Mouse (Mus musculus) CH12.LX (cell line): Measurements from ENCODE around the gene Slamf6. TPM values are rescaled to one million over a fixed set of nuclear protein-coding genes. Genes with fewer than 3 reads are reported as not detected.
"Not testable (repeated sequence)": the region's sequence is repeated elsewhere in the genome, so short reads cannot be mapped to it uniquely, and the experiment has no call there.

ENCODE experiments used
- DNase-seq: peaks from one replicate; pipeline ENCODE4 v3.0.0-alpha.2; 2013; ENCODE audit errors: extremely low read depth
- H3K27ac ChIP-seq: 2 replicates; pipeline ENCODE4 v1.5.1; 2012; ENCODE audit warnings: low read depth, mild to moderate bottlenecking, control low read depth, moderate library complexity; ENCODE audit not compliant: insufficient read depth
- H3K27me3 ChIP-seq: replicated peaks from 2 replicates; pipeline ENCODE3; 2012; ENCODE audit warnings: inconsistent platforms
- H3K36me3 ChIP-seq, 2 experiments: replicated peaks in 1 of 2; 2 replicates each; pipeline versions ENCODE3 to v1.6.1; 2012; ENCODE audit warnings: inconsistent platforms in 1 of 2, low read length in 1 of 2, mild to moderate bottlenecking in 1 of 2, mixed read lengths in 1 of 2, moderate library complexity in 1 of 2; ENCODE audit not compliant: control insufficient read depth in 1 of 2, insufficient read depth in 1 of 2
- H3K4me1 ChIP-seq, 2 experiments: 2 replicates each; pipeline ENCODE4 v1.6.1; 2012; ENCODE audit warnings: inconsistent platforms in 1 of 2, moderate library complexity in 1 of 2; ENCODE audit not compliant: insufficient read depth in 2 of 2, control insufficient read depth in 1 of 2
- H3K4me2 ChIP-seq: 2 replicates; pipeline ENCODE4 v1.6.1; 2012; ENCODE audit warnings: low read depth, mild to moderate bottlenecking, control low read depth; ENCODE audit not compliant: poor library complexity, insufficient read depth, severe bottlenecking
- H3K4me3 ChIP-seq, 3 experiments: fragments of 150-350 bp in 1 of 3; sonication (generic) in 1 of 3; replicated peaks in 1 of 3; 2 replicates each; pipeline versions ENCODE3 to v1.5.1; 2011 to 2012; ENCODE audit warnings: low read depth in 2 of 3, low read length in 2 of 3, mild to moderate bottlenecking in 2 of 3, moderate library complexity in 2 of 3, control low read depth in 1 of 3, improper control_type of control experiment in 1 of 3, inconsistent platforms in 1 of 3, mixed read lengths in 1 of 3; ENCODE audit not compliant: poor library complexity in 1 of 3
- H3K79me2 ChIP-seq: replicated peaks from 2 replicates; pipeline ENCODE4 v1.6.1; 2012; ENCODE audit warnings: mild to moderate bottlenecking, moderate library complexity; ENCODE audit not compliant: control insufficient read depth, poor library complexity, insufficient read depth, severe bottlenecking; ENCODE audit errors: extremely low read depth
- H3K9ac ChIP-seq: 2 replicates; pipeline ENCODE4 v1.6.1; 2012; ENCODE audit warnings: low read depth, mild to moderate bottlenecking, control low read depth, moderate library complexity; ENCODE audit not compliant: insufficient read depth
- H3K9me3 ChIP-seq: replicated peaks from 2 replicates; pipeline ENCODE3; 2012; ENCODE audit warnings: low read length, inconsistent platforms, mixed read lengths
- CHD1 ChIP-seq: IDR thresholded peaks from 2 replicates; pipeline ENCODE4 v1.6.1; 2012; ENCODE audit warnings: low read depth, low read length, improper control_type of control experiment, inconsistent platforms
- CTCF ChIP-seq, 2 experiments: IDR thresholded peaks in 1 of 2; conservative IDR thresholded peaks in 1 of 2; 2 replicates each; pipeline ENCODE4 v1.5.1; 2011 to 2012; ENCODE audit warnings: low read depth in 2 of 2, low read length in 2 of 2, improper control_type of control experiment in 1 of 2, inconsistent platforms in 1 of 2, mild to moderate bottlenecking in 1 of 2, moderate library complexity in 1 of 2
- E2F4 ChIP-seq: IDR thresholded peaks from 2 replicates; pipeline ENCODE4 v1.6.1; 2011; ENCODE audit warnings: low read depth, low read length, improper control_type of control experiment; ENCODE audit not compliant: insufficient replicate concordance
- EP300 ChIP-seq: IDR thresholded peaks from 2 replicates; pipeline ENCODE4 v1.6.1; 2011; ENCODE audit warnings: low read length, improper control_type of control experiment
- GABPA ChIP-seq: IDR thresholded peaks from 2 replicates; pipeline ENCODE4 v1.6.1; 2012; ENCODE audit warnings: low read depth, low read length, improper control_type of control experiment, inconsistent platforms; ENCODE audit not compliant: insufficient replicate concordance
- IRF4 ChIP-seq: IDR thresholded peaks from 2 replicates; pipeline ENCODE4 v1.6.1; 2014; ENCODE audit warnings: low read depth, mild to moderate bottlenecking, inconsistent platforms, low read length, improper control_type of control experiment
- JUN ChIP-seq: IDR thresholded peaks from 2 replicates; pipeline ENCODE4 v1.6.1; 2011; ENCODE audit warnings: low read depth, mild to moderate bottlenecking, low read length, improper control_type of control experiment, moderate library complexity; ENCODE audit not compliant: insufficient read depth
- JUND ChIP-seq: conservative IDR thresholded peaks from 2 replicates; pipeline ENCODE4 v1.6.1; 2011; ENCODE audit warnings: low read depth, low read length, improper control_type of control experiment
- MAFK ChIP-seq: IDR thresholded peaks from 2 replicates; pipeline ENCODE4 v1.6.1; 2011; ENCODE audit warnings: low read length, improper control_type of control experiment; ENCODE audit not compliant: insufficient replicate concordance
- MAX ChIP-seq: IDR thresholded peaks from 2 replicates; pipeline ENCODE4 v1.6.1; 2011; ENCODE audit warnings: low read length, improper control_type of control experiment
- MEF2A ChIP-seq: IDR thresholded peaks from 2 replicates; pipeline ENCODE4 v1.6.1; 2014; ENCODE audit warnings: low read depth, mild to moderate bottlenecking, inconsistent platforms, low read length, improper control_type of control experiment, borderline replicate concordance
- MXI1 ChIP-seq: IDR thresholded peaks from 2 replicates; pipeline ENCODE4 v1.6.1; 2011; ENCODE audit warnings: mild to moderate bottlenecking, low read depth, low read length, improper control_type of control experiment
- NELFE ChIP-seq: IDR thresholded peaks from 2 replicates; pipeline ENCODE4 v1.6.1; 2011; ENCODE audit warnings: low read depth, low read length, improper control_type of control experiment
- NRF1 ChIP-seq: IDR thresholded peaks from 2 replicates; pipeline ENCODE4 v1.6.1; 2014; ENCODE audit warnings: low read depth, mild to moderate bottlenecking, inconsistent platforms, low read length, improper control_type of control experiment, moderate library complexity
- RCOR1 ChIP-seq: conservative IDR thresholded peaks from 2 replicates; pipeline ENCODE4 v1.6.1; 2012; ENCODE audit warnings: low read depth, mild to moderate bottlenecking, inconsistent platforms, low read length, improper control_type of control experiment
- SIN3A ChIP-seq: IDR thresholded peaks from 2 replicates; pipeline ENCODE4 v1.6.1; 2012; ENCODE audit warnings: low read length, improper control_type of control experiment, inconsistent platforms
- SMC3 ChIP-seq: IDR thresholded peaks from 2 replicates; pipeline ENCODE4 v1.6.1; 2011; ENCODE audit warnings: low read depth, low read length, improper control_type of control experiment
- TBP ChIP-seq: conservative IDR thresholded peaks from 2 replicates; pipeline ENCODE4 v1.6.1; 2011; ENCODE audit warnings: low read depth, low read length, improper control_type of control experiment
- TCF12 ChIP-seq: IDR thresholded peaks from 2 replicates; pipeline ENCODE4 v1.6.1; 2014; ENCODE audit warnings: low read depth, mild to moderate bottlenecking, inconsistent platforms, low read length, improper control_type of control experiment
- UBTF ChIP-seq: IDR thresholded peaks from 2 replicates; pipeline ENCODE4 v1.6.1; 2012; ENCODE audit warnings: low read depth, mild to moderate bottlenecking, inconsistent platforms, low read length, improper control_type of control experiment, moderate library complexity
- ZC3H11A ChIP-seq: IDR thresholded peaks from 2 replicates; pipeline ENCODE4 v1.6.1; 2012; ENCODE audit warnings: low read depth, mild to moderate bottlenecking, inconsistent platforms, low read length, improper control_type of control experiment
- ZKSCAN1 ChIP-seq: IDR thresholded peaks from 2 replicates; pipeline ENCODE4 v1.6.1; 2012; ENCODE audit warnings: low read depth, inconsistent platforms, low read length, improper control_type of control experiment, borderline replicate concordance
- ZNF384 ChIP-seq: IDR thresholded peaks from 2 replicates; pipeline ENCODE4 v1.6.1; 2012; ENCODE audit warnings: low read depth, low read length, improper control_type of control experiment, inconsistent platforms
- dilution Hi-C: fragments of 300-500 bp; cut with MboI; formaldehyde crosslinking; loops from 2 replicates; pipeline ENCODE4 v1.14.3; 2020; ENCODE audit warnings: low sequenced_read_pairs; ENCODE audit not compliant: extremely low pct_unique_long_range_greater_than_20kb, extremely low pct_ligation_motif_present
- in situ Hi-C: fragments of 300-500 bp; cut with MboI; formaldehyde crosslinking; loops from 3 replicates; pipeline ENCODE4 v1.14.3; 2019; ENCODE audit warnings: low sequenced_read_pairs, low pct_ligation_motif_present, low pct_unique_long_range_greater_than_20kb, mixed read lengths
- polyA plus RNA-seq: library from polyadenylated mRNA; unstranded; fragments of >175 nt; gene quantifications from 2 replicates; pipeline ENCODE4 v1.2.1, GENCODE M21; 2012; ENCODE audit warnings: low read depth; ENCODE audit not compliant: insufficient read length
- total RNA-seq, 2 experiments: library from RNA; depleted of rRNA; stranded (reverse); fragments of 300-350 nt in 1 of 2; fragments of >200 nt in 1 of 2; gene quantifications; 2 replicates each; pipeline ENCODE4 v1.2.3; 2012 to 2014

The Slamf6 gene
- total and polyA plus RNA-seq, 3 experiments, result 50.9 to 180 (median 127) TPM

DNA sequence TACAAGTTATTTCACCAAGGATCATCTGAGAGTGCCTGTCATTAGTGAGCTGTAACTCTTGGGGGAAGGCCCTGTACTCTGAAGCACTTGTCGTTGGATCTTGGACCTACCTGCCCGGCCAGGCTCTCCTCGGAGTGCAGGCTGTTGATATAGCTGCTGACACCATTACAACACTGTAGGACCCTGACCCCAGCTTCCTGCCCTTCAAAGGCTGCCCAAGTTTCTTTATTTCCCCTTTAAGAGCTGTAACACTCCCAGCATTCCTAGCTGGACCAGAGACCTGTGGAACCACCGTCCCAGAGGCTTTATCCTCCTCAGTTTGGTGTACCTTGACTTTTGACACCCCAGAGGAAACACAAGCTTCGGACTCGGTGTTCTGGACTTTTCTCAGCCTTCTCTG lies 51.9 kb downstream of the Slamf6 start:
- no peak overlapping the region for H3K27ac ChIP-seq
- dilution Hi-C loops (no loop called here), in situ Hi-C loops (no loop called here)
- no peak overlapping the region for H3K4me2 ChIP-seq
- peaks cover 12 to 14% of the 10 kb centered on the region in 2 experiments for H3K4me1 ChIP-seq
- no peak for DNase-seq
- no peaks in the 10 kb centered on the region for H3K9me3 ChIP-seq
- no peak overlapping the region for H3K9ac ChIP-seq
- TF ChIP-seq JUND, result no peak
- TF ChIP-seq TCF12, result no peak
- no peak for TF ChIP-seq MAX
- TF ChIP-seq NELFE, result no peak
- no peak for TF ChIP-seq GABPA
- TF ChIP-seq RCOR1, result no peak
- TF ChIP-seq SMC3, result no peak
- TF ChIP-seq MEF2A, result no peak
- no peak for TF ChIP-seq ZNF384
- TF ChIP-seq ZKSCAN1, result no peak
- TF ChIP-seq IRF4, result no peak
- TF ChIP-seq NRF1, result no peak
- TF ChIP-seq CTCF (conservative IDR thresholded peaks at IDR 0.05 in 1 of 2, IDR thresholded peaks at IDR 0.05 in 1 of 2; ENCODE audit: low read depth in 2 of 2, low read length in 2 of 2), result no peak
- TF ChIP-seq TBP, result no peak
- no peak for TF ChIP-seq MXI1
- no peak for TF ChIP-seq MAFK
- no peak for TF ChIP-seq CHD1
- no peak for TF ChIP-seq JUN
- no peak for TF ChIP-seq ZC3H11A
- TF ChIP-seq E2F4, result no peak
- no peak overlapping the region for H3K4me3 ChIP-seq
- no peaks in the 10 kb centered on the region for H3K27me3 ChIP-seq
- no peaks in the 10 kb centered on the region for H3K79me2 ChIP-seq
- H3K36me3 ChIP-seq, result no peaks in the 10 kb centered on the region

DNA sequence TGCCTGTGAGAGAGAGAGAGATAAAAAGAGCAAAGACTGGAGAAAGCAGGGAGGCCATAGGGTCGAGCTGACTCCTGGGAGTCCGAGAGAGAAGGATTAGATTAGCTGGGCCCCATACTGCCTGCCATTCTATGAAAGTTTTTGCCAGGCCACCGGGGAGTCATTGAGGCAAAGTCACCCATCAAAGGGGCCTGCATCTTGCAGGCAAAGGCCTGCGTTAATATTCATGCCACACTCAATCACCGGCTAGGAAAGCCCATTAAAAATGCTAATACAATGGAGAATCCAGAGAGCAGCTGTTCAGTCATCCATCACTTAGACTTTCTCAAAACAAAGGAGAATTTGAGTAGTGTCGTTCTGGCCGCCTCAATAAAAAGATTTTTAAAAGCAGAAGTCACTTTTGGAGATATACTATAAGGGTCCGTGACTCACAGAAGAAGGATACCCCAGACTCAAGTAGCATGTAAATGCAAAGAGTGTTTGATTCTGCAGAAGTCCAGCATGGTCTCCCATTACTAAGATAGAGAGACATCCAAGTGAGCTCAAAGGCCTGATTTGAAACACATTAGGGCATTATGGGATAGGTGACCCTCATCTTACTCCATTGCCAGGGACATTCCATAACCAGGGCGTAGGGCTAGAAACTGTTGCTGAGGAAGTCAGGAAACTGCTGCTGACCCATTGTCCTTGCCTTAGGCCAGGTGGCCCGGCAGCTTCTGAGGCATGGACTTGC lies 53.7 kb downstream of the Slamf6 start:
- Histone ChIP-seq H3K27ac (no peak overlapping the region), H3K4me3 (no peak overlapping the region), H3K4me2 (no peak overlapping the region), H3K9me3 (peaks cover 2% of the 10 kb centered on the region), H3K9ac (no peak overlapping the region), H3K27me3 (no peaks in the 10 kb centered on the region), H3K36me3 (no peaks in the 10 kb centered on the region), H3K4me1 (peaks cover 10 to 20% of the 10 kb centered on the region in 2 experiments), H3K79me2 (no peaks in the 10 kb centered on the region)
- TF ChIP-seq TBP, result no peak
- no peak for TF ChIP-seq SIN3A
- TF ChIP-seq UBTF, result no peak
- no peak for TF ChIP-seq EP300
- DNase-seq, result no peak
- in situ Hi-C loops (no loop called here), dilution Hi-C loops (no loop called here)

DNA sequence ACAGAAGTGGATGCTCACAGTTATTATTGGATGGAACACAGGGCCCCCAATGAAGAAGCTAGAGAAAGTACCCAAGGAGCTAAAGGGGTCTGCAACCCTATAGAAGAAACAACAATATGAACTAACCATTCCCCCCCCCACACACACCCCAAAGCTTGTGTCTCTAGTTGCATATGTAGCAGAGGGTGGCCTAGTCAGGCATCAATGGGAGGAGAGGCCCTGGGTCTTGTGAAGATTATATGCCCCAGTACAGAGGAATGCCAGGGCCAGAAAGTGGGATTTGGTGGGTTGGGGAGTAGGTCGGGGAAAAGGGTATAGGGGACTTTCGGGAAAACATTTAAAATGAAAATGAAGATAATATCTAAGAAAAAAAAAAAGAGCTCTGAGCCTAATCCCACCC lies 57.0 kb downstream of the Slamf6 start:
- H3K27ac ChIP-seq, H3K9me3 ChIP-seq, H3K4me2 ChIP-seq, H3K36me3 ChIP-seq, dilution Hi-C loops, in situ Hi-C loops, H3K9ac ChIP-seq, H3K79me2 ChIP-seq, DNase-seq, H3K4me3 ChIP-seq, H3K27me3 ChIP-seq: not testable (repeated sequence)
- peaks cover 2 to 28% of the 10 kb centered on the region in 2 experiments; a peak in 2 of 4 replicates for H3K4me1 ChIP-seq
